Mouse (Mus musculus): ENCODE data around the gene Ywhah. TPM values are rescaled to one million over a fixed set of nuclear protein-coding genes. Genes with fewer than 3 reads are reported as not detected.

Gene Ywhah
- polyA plus RNA-seq, 1 experiment: 106 TPM

DNA sequence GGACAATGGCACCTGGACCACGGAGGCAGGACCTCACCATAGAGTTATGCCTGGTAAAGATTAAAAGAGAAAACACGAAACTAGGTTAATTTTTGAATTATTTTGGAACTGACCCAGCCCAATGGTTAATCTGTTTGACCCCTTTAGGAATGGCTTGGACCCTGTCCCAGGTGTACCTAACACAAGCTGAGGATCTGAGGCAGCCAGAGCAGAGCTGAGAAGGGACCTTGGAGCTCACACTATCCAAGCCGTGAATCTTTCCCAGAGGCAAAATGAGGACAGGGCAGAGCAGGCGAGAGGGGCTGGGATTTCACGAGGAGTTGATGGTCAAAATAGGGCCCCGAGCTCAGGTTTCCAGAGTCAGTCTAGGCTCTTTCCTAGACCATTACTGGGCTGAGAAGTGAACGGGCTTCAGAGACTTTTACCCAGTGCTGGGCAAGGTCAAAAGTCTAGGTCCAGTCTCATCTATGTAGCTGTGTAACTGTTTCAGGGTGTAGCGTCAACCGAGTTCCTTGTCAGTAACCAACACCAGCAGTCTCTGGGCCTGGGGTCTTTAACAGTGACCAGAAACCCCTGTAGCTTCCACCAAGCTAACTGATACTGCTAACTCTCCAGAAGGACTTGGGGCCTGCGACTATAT is 37.6 kb downstream of the Ywhah start:
- no peak overlapping the region for H3ac ChIP-seq (ENCODE audit: control insufficient read depth, insufficient read length)
- H3K4me2 ChIP-seq (ENCODE audit: low read depth): no peak overlapping the region
- H3K27me3 ChIP-seq (ENCODE audit: control insufficient read depth, insufficient read depth, insufficient read length): peaks cover 31% of the 10 kb centered on the region
- H3K4me3 ChIP-seq: no peak overlapping the region
- no peaks in the 10 kb centered on the region for H3K36me3 ChIP-seq (ENCODE audit: control insufficient read depth, insufficient read depth)
- no peaks in the 10 kb centered on the region for H3K79me2 ChIP-seq (ENCODE audit: control insufficient read depth, insufficient read depth)
- TF ChIP-seq MYOD1 (IDR thresholded peaks at IDR 0.05; ENCODE audit: control insufficient read depth in 1 of 3, insufficient read length in 2 of 3, low read depth in 2 of 3): no peak
- no peak for TF ChIP-seq USF1 (IDR thresholded peaks at IDR 0.05; ENCODE audit: low read depth)
- TF ChIP-seq POLR2A (IDR thresholded peaks at IDR 0.05; ENCODE audit: insufficient read length, low read depth): no peak
- TF ChIP-seq TCF12 (IDR thresholded peaks at IDR 0.05; ENCODE audit: insufficient read depth, poor library complexity, severe bottlenecking): no peak
- no peak for TF ChIP-seq POLR2AphosphoS2 (IDR thresholded peaks at IDR 0.05; ENCODE audit: insufficient read length, low read depth)
- TF ChIP-seq CEBPB (IDR thresholded peaks at IDR 0.05; ENCODE audit: insufficient read depth, poor library complexity, severe bottlenecking): no peak
- no peak for TF ChIP-seq TCF3 (IDR thresholded peaks at IDR 0.05; ENCODE audit: insufficient read length, low read depth)
- TF ChIP-seq MAX (IDR thresholded peaks at IDR 0.05; ENCODE audit: low read depth): no peak

DNA sequence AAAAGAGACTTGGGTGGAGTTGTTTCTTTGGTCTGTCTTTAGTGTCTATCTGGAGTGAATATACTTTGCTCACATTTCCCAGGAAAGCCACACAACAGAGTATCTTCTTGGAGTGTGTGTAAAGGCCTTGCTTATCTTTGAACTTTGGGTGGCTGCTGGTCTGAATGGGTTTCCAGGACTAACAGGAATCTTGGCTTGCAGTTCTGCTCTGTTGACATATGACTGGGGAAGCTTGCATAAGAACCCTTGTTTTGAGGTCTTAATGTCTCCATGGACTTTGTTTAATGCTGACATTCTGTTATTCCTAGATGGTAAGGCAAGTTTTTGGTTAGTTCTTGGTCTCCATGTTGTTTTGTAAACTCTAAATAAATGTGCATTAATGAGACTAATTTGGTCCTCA is 51.5 kb downstream of the Ywhah start:
- Histone ChIP-seq H3ac (ENCODE audit: control insufficient read depth, insufficient read length) (no peak overlapping the region), H3K79me2 (ENCODE audit: control insufficient read depth, insufficient read depth) (no peaks in the 10 kb centered on the region), H3K36me3 (ENCODE audit: control insufficient read depth, insufficient read depth) (no peaks in the 10 kb centered on the region), H3K4me2 (ENCODE audit: low read depth) (no peak overlapping the region), H3K4me3 (no peak overlapping the region), H3K27me3 (ENCODE audit: control insufficient read depth, insufficient read depth, insufficient read length) (peaks cover 14% of the 10 kb centered on the region)
- TF ChIP-seq MYOG (IDR thresholded peaks at IDR 0.05; ENCODE audit: control insufficient read depth in 1 of 3, insufficient read depth in 1 of 3, insufficient read length in 2 of 3, low read depth in 2 of 3) (no peak), CEBPB (IDR thresholded peaks at IDR 0.05; ENCODE audit: insufficient read depth, poor library complexity, severe bottlenecking) (no peak), POLR2A (IDR thresholded peaks at IDR 0.05; ENCODE audit: insufficient read length, low read depth) (no peak), TCF3 (IDR thresholded peaks at IDR 0.05; ENCODE audit: insufficient read length, low read depth) (no peak), MAX (IDR thresholded peaks at IDR 0.05; ENCODE audit: low read depth) (no peak)

DNA sequence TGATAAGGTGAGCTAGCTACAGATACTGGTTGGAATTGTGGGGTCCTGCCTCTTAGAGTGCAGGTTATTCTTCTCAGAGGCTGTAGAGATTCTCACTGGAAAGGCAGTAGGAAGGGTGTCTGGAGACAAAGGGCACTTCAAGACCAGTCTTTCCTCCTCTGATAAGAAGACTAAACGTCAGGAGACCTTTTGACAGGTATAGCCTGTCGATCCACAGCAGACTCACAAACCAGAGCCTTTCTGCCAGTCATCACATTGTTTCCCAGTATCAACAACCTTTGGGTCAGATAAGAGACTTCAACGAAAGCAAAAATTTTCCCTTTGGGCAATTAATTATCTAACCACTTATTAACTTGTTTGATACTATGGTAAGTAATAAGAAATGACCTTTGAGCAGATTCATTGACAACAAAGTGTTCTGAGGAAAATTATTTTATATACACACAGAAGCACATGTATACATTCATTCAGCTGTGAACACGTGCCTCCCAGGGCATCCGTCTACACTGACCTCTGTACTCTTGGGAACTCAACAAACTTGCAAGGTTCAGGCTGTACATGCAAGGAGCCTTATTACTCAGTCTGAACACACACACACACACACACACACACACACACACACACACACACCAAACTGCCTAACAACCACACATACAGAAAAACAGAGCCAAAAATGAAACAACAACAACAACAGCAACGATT is 58.0 kb downstream of the Ywhah start:
- H3K27me3 ChIP-seq (ENCODE audit: control insufficient read depth, insufficient read depth, insufficient read length): peaks cover 18% of the 10 kb centered on the region

More for the DNA sequence above, 58.0 kb downstream of the Ywhah start:
- no peak for TF ChIP-seq USF1 (IDR thresholded peaks at IDR 0.05; ENCODE audit: low read depth)
- TF ChIP-seq TCF3 (IDR thresholded peaks at IDR 0.05; ENCODE audit: insufficient read length, low read depth): no peak
- no peak for TF ChIP-seq MAX (IDR thresholded peaks at IDR 0.05; ENCODE audit: low read depth)
- no peak overlapping the region for H3K4me3 ChIP-seq
- H3K36me3 ChIP-seq (ENCODE audit: control insufficient read depth, insufficient read depth): no peaks in the 10 kb centered on the region
- H3K79me2 ChIP-seq (ENCODE audit: control insufficient read depth, insufficient read depth): no peaks in the 10 kb centered on the region
- H3ac ChIP-seq (ENCODE audit: control insufficient read depth, insufficient read length): no peak overlapping the region
- H3K4me2 ChIP-seq (ENCODE audit: low read depth): no peak overlapping the region

Other genes with a start within 250 kb of the Ywhah start
- gene Pisd, start 233.2 kb upstream of the Ywhah start, polyA plus RNA-seq (2012; fragmentation: generic; extraction: Trizol): 58.8 TPM
- gene Gm20671, start 191.7 kb upstream of the Ywhah start, polyA plus RNA-seq (2012; fragmentation: generic; extraction: Trizol): not detected
- 4.7 TPM for gene Prr14l, start 164.6 kb upstream of the Ywhah start, polyA plus RNA-seq (2012; fragmentation: generic; extraction: Trizol)
- gene Depdc5, start 155.1 kb upstream of the Ywhah start, polyA plus RNA-seq (2012; fragmentation: generic; extraction: Trizol): 15.5 TPM
- gene Slc5a1, start 85.4 kb downstream of the Ywhah start, polyA plus RNA-seq (2012; fragmentation: generic; extraction: Trizol): not detected
- 5.5 TPM for gene Spon2, start 199.6 kb downstream of the Ywhah start, polyA plus RNA-seq (2012; fragmentation: generic; extraction: Trizol)